Mouse (Mus musculus) olfactory bulb, adult 2 months (tissue): ENCODE results near the gene Trib2.

Experiments used
- CTCF ChIP-seq: fragments of 200-500 bp; IDR thresholded peaks from 2 replicates; pipeline ENCODE4 v1.5.1; 2012; ENCODE audit warnings: low read depth, mild to moderate bottlenecking, low read length, moderate library complexity; ENCODE audit not compliant: insufficient read depth
- POLR2A ChIP-seq: fragments of 200-500 bp; IDR thresholded peaks from 2 replicates; pipeline ENCODE4 v1.6.1; 2012; ENCODE audit warnings: mild to moderate bottlenecking, low read depth, low read length, moderate library complexity; ENCODE audit not compliant: insufficient read depth

DNA sequence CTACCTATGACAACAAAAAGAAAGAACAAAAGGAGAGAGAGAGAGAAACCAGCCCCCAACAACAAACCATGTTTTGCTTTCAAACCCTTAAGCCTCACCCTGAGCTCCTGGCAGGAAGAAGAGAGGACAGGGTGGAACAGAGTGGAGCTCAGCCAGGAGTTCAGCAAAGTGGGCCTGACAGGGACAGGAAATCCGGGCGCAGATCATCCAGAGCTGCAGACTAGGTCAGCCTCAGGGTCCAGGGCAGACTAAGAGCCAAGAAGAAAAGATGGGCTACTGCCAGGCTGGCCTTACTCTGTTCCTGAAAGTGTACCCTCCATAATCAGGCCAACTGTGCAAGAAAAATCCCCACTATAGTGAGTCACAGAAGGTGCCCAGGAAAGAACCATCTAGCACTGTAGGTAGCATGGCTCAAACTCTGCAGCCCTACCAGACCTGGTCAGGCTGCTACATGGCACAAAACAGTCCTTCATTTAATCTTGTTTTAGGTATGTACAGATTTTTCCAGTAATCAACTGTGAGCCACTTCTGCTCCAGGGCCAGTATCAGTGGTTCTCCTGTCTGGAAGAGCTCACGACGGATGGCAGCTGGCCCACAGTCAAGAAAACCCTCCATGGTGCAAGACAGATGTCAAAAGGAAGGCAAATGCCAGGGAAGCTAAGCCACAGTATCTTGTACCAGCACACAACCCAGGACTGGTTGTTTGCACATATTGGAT is 16.4 kb downstream of the Trib2 start:
- TF ChIP-seq POLR2A (no peak), CTCF (no peak)
